Mouse (Mus musculus) kidney, adult 2 months (tissue): ENCODE results near the gene Acot6. TPM values are rescaled to one million over a fixed set of nuclear protein-coding genes. Genes with fewer than 3 reads are reported as not detected.
"Not testable (repeated sequence)": the region's sequence is repeated elsewhere in the genome, so short reads cannot be mapped to it uniquely, and the experiment has no call there.

Experiments used
- DNase-seq: peaks from one replicate; pipeline ENCODE4 v3.0.0; 2021
- H3K27ac ChIP-seq: fragments of 200-500 bp; 2 replicates; pipeline ENCODE4 v1.5.1; 2012; ENCODE audit warnings: low read depth, low read length, control low read depth, inconsistent platforms; ENCODE audit not compliant: insufficient read depth
- H3K27me3 ChIP-seq: fragments of 200-500 bp; replicated peaks from 2 replicates; pipeline ENCODE4 v1.6.1; 2012; ENCODE audit warnings: mild to moderate bottlenecking, moderate library complexity, low read length, inconsistent platforms; ENCODE audit not compliant: control insufficient read depth, insufficient read depth
- H3K36me3 ChIP-seq: fragments of 200-500 bp; 2 replicates; pipeline ENCODE4 v1.6.1; 2012; ENCODE audit warnings: mild to moderate bottlenecking, moderate library complexity, low read length, inconsistent platforms; ENCODE audit not compliant: control insufficient read depth, insufficient read depth
- H3K4me1 ChIP-seq: fragments of 200-500 bp; 2 replicates; pipeline ENCODE4 v1.6.1; 2011; ENCODE audit warnings: low read length; ENCODE audit not compliant: control insufficient read depth, insufficient read depth
- H3K4me3 ChIP-seq: fragments of 200-500 bp; 2 replicates; pipeline ENCODE4 v1.5.1; 2011; ENCODE audit warnings: mild to moderate bottlenecking, low read depth, low read length, control low read depth; ENCODE audit not compliant: insufficient read depth
- CTCF ChIP-seq: fragments of 200-500 bp; conservative IDR thresholded peaks from 2 replicates; pipeline ENCODE4 v1.5.1; 2011; ENCODE audit warnings: low read depth, mild to moderate bottlenecking, control low read depth, low read length, moderate library complexity, mixed read lengths; ENCODE audit not compliant: insufficient read depth, insufficient read length
- POLR2A ChIP-seq: fragments of 200-500 bp; IDR thresholded peaks from one replicate; pipeline ENCODE4 v1.6.1; 2011; ENCODE audit warnings: low read depth, low read length, control low read depth
- WGBS: fragments of 180-500 bp; shearing (Covaris S2); methylation state at CpG from one replicate; pipeline ENCODE4 v1.1.7; 2018; 5-methylcytosine and 5-hydroxymethylcytosine counted together
- polyA plus RNA-seq: library from polyadenylated mRNA; depleted of rRNA; stranded (reverse); fragments of >200 nt; gene quantifications from 2 replicates; pipeline ENCODE4 v1.2.3, GENCODE M21; 2012

Gene Acot6
- polyA plus RNA-seq, 1 experiment: 6.9 TPM

- WGBS: 74% methylated on average over 2 of the region's 2 CpGs
- Histone ChIP-seq H3K4me3 (no peak overlapping the region), H3K27ac (no peak overlapping the region), H3K27me3 (no peaks in the 10 kb centered on the region; the same call in 1 of the 2 replicates), H3K4me1 (0 out of 2 replicates have a peak, but pooled peaks cover 4% of the 10 kb centered on the region), H3K36me3 (no peaks in the 10 kb centered on the region)
- TF ChIP-seq CTCF: no peak
- TF ChIP-seq POLR2A: no peak
- no peak for DNase-seq
Measured at GRCm38 (mm10) chr12:84071696-84072095, 28.8 kb upstream of the Acot6 start.

DNA sequence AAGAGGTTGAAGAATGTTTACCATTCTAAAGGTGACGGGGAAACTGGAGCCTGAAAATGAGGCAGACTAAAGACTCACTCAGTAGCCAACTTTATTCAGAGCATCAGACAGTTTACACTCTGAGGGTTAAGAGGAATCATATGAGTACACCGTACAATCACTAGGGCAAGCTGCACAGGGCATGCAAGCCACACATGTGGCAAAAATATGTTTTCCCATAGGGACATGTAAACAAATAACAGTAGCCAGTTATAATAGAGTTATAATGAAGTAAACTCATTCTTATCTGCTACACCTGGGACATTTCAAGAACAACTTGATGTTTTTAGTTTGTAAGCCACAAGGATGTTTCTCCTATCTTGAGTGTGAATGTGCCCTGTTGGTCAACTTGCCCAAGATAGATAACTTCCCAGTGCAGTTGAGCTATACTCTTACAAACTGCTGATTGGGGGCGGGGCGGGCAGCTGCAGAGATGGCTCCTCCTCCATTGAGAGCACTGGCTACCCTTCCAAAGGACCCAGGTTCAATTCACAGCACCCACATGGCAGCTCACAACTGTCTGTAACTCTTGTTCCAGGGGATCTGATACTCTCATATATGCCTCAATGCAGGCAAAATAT, 23.0 kb upstream of the Acot6 start:
- H3K27ac ChIP-seq: no peak overlapping the region
- H3K4me1 ChIP-seq: no peaks in the 10 kb centered on the region
- no peak overlapping the region for H3K4me3 ChIP-seq
- no peak for DNase-seq
- H3K27me3 ChIP-seq: no peaks in the 10 kb centered on the region
- no peak for TF ChIP-seq POLR2A
- TF ChIP-seq CTCF: no peak
- H3K36me3 ChIP-seq: no peaks in the 10 kb centered on the region
- 94% methylated on average over 4 of the region's 4 CpGs for WGBS

DNA sequence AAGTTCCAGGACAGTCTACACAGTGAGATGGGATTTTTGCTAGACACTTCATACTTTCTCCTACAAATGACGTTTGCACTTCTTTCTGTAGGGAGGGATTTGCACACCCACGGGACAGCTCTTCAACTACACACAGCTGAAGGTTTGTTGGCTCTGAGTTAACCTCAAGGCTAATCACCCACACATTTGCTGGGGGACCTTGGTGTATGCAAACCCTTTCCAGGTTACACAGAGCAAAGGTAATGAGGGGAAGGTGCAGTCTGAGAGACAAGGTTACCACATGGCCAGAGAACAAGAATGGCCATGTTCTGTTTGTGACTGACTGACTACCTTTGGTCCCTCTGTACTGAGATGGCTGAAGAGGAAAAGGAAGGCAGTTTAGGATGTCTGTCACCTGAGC, 16.6 kb upstream of the Acot6 start:
- TF ChIP-seq CTCF (no peak), POLR2A (no peak)
- H3K36me3 ChIP-seq: no peaks in the 10 kb centered on the region
- WGBS: 83% methylated on average over 2 of the region's 2 CpGs
- H3K27ac ChIP-seq: no peak overlapping the region
- DNase-seq: no peak
- no peaks in the 10 kb centered on the region for H3K27me3 ChIP-seq
- H3K4me3 ChIP-seq: no peak overlapping the region
- no peaks in the 10 kb centered on the region for H3K4me1 ChIP-seq

DNA sequence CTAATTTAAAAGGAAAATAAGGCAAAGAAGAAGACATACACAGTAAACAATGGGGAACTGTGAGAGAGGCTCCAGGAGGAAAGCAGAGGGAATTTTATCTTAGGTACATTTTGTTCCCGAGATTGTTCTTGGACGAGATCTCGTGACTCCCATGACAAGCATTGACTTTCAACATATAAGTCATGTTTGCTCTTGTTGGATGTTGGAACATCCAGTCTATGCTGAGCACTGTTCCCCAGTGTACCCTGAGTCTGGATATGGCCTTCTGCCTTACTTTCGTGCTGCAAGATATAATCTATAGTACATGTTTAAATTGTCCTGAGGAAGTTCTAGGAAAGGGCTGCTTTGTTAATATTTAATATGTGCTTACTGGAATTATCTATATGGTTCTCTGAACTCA, 15.9 kb upstream of the Acot6 start:
- H3K4me3 ChIP-seq: no peak overlapping the region
- TF ChIP-seq POLR2A (no peak), CTCF (no peak)
- 81% methylated on average over 4 of the region's 4 CpGs for WGBS
- no peaks in the 10 kb centered on the region for H3K27me3 ChIP-seq
- H3K27ac ChIP-seq: no peak overlapping the region
- H3K4me1 ChIP-seq: no peaks in the 10 kb centered on the region
- no peak for DNase-seq
- H3K36me3 ChIP-seq: no peaks in the 10 kb centered on the region

- not testable (repeated sequence) for H3K27ac ChIP-seq, H3K36me3 ChIP-seq, H3K4me1 ChIP-seq, H3K27me3 ChIP-seq, H3K4me3 ChIP-seq
- peak; percentile 57 for DNase-seq
- 63% methylated on average over 5 of the region's 5 CpGs for WGBS
Measured at GRCm38 (mm10) chr12:84094666-84095065, 5.8 kb upstream of the Acot6 start.

DNA sequence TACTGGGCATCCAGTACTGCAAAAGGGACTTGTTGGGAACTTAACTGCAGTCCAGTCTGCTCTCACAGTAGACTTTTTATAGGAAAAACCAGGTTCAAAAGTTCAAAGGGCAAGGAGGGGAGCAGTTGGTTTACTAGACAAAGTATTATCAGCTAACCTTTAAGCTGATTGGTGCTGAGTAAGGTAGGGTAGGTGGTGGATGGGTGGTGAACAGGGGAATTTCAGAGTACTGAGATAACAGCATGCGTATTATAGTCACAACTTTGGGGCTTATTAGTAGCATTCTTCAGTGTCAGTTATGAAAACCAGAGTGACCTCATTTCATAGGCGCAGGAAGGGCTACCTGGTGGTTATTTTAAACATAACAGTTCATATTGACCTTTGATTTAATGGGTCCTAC, 849 bp upstream of the Acot6 start:
- TF ChIP-seq POLR2A: no peak
- no peak for TF ChIP-seq CTCF
- 97% methylated on average over 2 of the region's 2 CpGs for whole genome bisulfite sequencing
- DNase-seq: no peak
- no peaks in the 10 kb centered on the region for H3K27me3 ChIP-seq
- no peak overlapping the region; the same call in 1 of the 2 replicates for H3K27ac ChIP-seq
- H3K36me3 ChIP-seq: no peaks in the 10 kb centered on the region
- no peak overlapping the region for H3K4me3 ChIP-seq
- no peaks in the 10 kb centered on the region; the same call in 1 of the 2 replicates for H3K4me1 ChIP-seq

- no peak for TF ChIP-seq CTCF
- no peak for TF ChIP-seq POLR2A
- H3K4me3 ChIP-seq: no peak overlapping the region
- no peaks in the 10 kb centered on the region; the same call in 1 of the 2 replicates for H3K4me1 ChIP-seq
- H3K27ac ChIP-seq: no peak overlapping the region
- DNase-seq: no peak
- 42% methylated on average over 1 of the region's 1 CpGs for WGBS
- no peaks in the 10 kb centered on the region for H3K36me3 ChIP-seq
- no peaks in the 10 kb centered on the region for H3K27me3 ChIP-seq
Measured at GRCm38 (mm10) chr12:84100071-84100470, 383 bp upstream of the Acot6 start.

DNA sequence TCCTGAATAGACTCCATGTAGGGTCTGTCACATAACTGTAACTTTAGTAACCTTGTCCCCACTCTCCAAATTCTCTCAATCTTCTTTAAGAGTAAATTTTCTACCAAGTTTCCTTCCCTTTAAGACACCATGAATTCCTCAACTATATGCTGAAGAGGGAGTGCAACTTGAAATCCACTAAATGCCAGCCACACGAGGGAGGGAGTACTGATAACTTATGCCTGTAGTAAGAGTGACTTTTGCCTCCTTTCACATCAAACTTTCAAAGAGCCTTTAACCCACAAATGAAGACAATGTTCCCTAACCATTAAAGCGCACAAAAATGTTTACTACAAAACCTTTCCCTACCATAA, 1.0 kb downstream of the Acot6 start:
- H3K4me1 ChIP-seq: no peaks in the 10 kb centered on the region; the same call in 1 of the 2 replicates
- DNase-seq: no peak
- no peaks in the 10 kb centered on the region for H3K27me3 ChIP-seq
- TF ChIP-seq CTCF (no peak), POLR2A (no peak)
- H3K4me3 ChIP-seq: peak overlapping the region; percentile 45
- 57% methylated on average over 2 of the region's 2 CpGs for WGBS
- no peak overlapping the region; the same call in 1 of the 2 replicates for H3K27ac ChIP-seq
- no peaks in the 10 kb centered on the region for H3K36me3 ChIP-seq
